Mouse (Mus musculus): ENCODE data around the gene Rad9a. TPM values are rescaled to one million over a fixed set of nuclear protein-coding genes. Genes with fewer than 3 reads are reported as not detected.

The Rad9a gene
- polyA plus RNA-seq, 1 experiment from 2014 or later, result 11.3 TPM

DNA sequence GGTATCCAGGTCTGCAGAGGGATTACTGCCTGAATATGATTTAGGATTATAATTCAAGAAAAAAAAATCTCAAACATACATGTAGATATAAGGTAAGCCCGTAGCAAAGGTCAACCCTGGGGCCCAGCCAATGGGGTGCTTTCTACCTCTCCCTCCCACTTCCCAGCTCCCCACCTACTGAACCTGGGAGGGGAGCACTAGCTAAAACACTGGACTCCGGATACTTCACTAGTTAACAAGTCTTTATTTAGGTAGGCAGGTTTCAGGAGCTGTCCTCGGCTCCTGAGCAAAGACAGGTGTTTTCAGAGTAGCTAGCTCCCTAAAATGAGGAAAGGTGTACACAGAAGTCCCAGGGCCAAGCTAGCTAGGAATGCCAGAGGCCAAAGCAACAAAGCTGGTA is 37.4 kb downstream of the Rad9a start:
- 68% methylated on average over 3 of the region's 3 CpGs for WGBS
- Histone ChIP-seq H3K4me3 (ENCODE audit: low read depth, low read length) (no peak overlapping the region), H3K36me3 (ENCODE audit: control insufficient read depth, insufficient read depth, low read length) (peaks cover 12% of the 10 kb centered on the region), H3K4me1 (replicated peaks; ENCODE audit: control insufficient read depth, insufficient read depth) (no peaks in the 10 kb centered on the region), H3K9me3 (ENCODE audit: control insufficient read depth, low read length) (no peaks in the 10 kb centered on the region), H3K27me3 (ENCODE audit: control insufficient read depth, insufficient read depth, low read length) (no peaks in the 10 kb centered on the region), H3K4me2 (replicated peaks; ENCODE audit: low read depth) (no peak overlapping the region), H3K9ac (ENCODE audit: low read length) (no peak overlapping the region), H3K27ac (replicated peaks) (no peak overlapping the region)
- no peak for ATAC-seq (ENCODE audit: low FRiP score, low TSS enrichment)
- no peak for DNase-seq (ENCODE audit: low spot score)
- TF ChIP-seq EP300 (optimal IDR thresholded peaks at IDR 0.05) (no peak), CTCF (IDR thresholded peaks at IDR 0.05; ENCODE audit: low read depth) (no peak)

GRCm38 (mm10) chr19:4163543-4163887 is 37.9 kb downstream of the Rad9a start:
- ATAC-seq (ENCODE audit: low FRiP score, low TSS enrichment), result no peak
- H3K27me3 ChIP-seq (ENCODE audit: control insufficient read depth, insufficient read depth, low read length), result no peaks in the 10 kb centered on the region
- H3K36me3 ChIP-seq (ENCODE audit: control insufficient read depth, insufficient read depth, low read length), result peaks cover 17% of the 10 kb centered on the region
- H3K9ac ChIP-seq (ENCODE audit: low read length), result 0 out of 2 replicates have a peak overlapping the region, but pooled peaks have one; percentile 1
- peak overlapping the region; percentile 70 for H3K4me3 ChIP-seq (ENCODE audit: low read depth, low read length)
- no peaks in the 10 kb centered on the region for H3K9me3 ChIP-seq (ENCODE audit: control insufficient read depth, low read length)
- no peak for DNase-seq (ENCODE audit: low spot score)
- H3K4me1 ChIP-seq (replicated peaks; ENCODE audit: control insufficient read depth, insufficient read depth), result no peaks in the 10 kb centered on the region
- peak overlapping the region; percentile 49 for H3K4me2 ChIP-seq (replicated peaks; ENCODE audit: low read depth)
- TF ChIP-seq EP300 (optimal IDR thresholded peaks at IDR 0.05) (no peak), CTCF (IDR thresholded peaks at IDR 0.05; ENCODE audit: low read depth) (no peak)
- 0 out of 2 replicates have a peak overlapping the region, but pooled peaks have one; percentile 40 for H3K27ac ChIP-seq (replicated peaks)
- WGBS, result 31% methylated on average over 4 of the region's 4 CpGs

GRCm38 (mm10) chr19:4162646-4163542 is 38.6 kb downstream of the Rad9a start, which contains the start of gene Rps6kb2:
TSS of gene Rps6kb2 (minus strand) at chr19:4163354.
- no peaks in the 10 kb centered on the region for H3K27me3 ChIP-seq (ENCODE audit: control insufficient read depth, insufficient read depth, low read length)
- no peak for TF ChIP-seq CTCF (IDR thresholded peaks at IDR 0.05; ENCODE audit: low read depth)
- TF ChIP-seq EP300 (optimal IDR thresholded peaks at IDR 0.05), result no peak
- peak within 1 kb of the TSS; percentile 80 for H3K9ac ChIP-seq (ENCODE audit: low read length)
- WGBS, result 7% methylated on average over 41 of the region's 42 CpGs
- H3K4me3 ChIP-seq (ENCODE audit: low read depth, low read length), result peak within 1 kb of the TSS; percentile 70
- peak within 1 kb of the TSS; percentile 95 for H3K4me2 ChIP-seq (replicated peaks; ENCODE audit: low read depth)
- ATAC-seq (ENCODE audit: low FRiP score, low TSS enrichment), result peak; percentile 86
- peaks cover 19% of the 10 kb centered on the region for H3K36me3 ChIP-seq (ENCODE audit: control insufficient read depth, insufficient read depth, low read length)
- no peaks in the 10 kb centered on the region for H3K4me1 ChIP-seq (replicated peaks; ENCODE audit: control insufficient read depth, insufficient read depth)
- DNase-seq (ENCODE audit: low spot score), result peak; percentile 95
- H3K27ac ChIP-seq (replicated peaks), result 0 out of 2 replicates have a peak within 1 kb of the TSS, but pooled peaks have one; percentile 40
- no peaks in the 10 kb centered on the region for H3K9me3 ChIP-seq (ENCODE audit: control insufficient read depth, low read length)

DNA sequence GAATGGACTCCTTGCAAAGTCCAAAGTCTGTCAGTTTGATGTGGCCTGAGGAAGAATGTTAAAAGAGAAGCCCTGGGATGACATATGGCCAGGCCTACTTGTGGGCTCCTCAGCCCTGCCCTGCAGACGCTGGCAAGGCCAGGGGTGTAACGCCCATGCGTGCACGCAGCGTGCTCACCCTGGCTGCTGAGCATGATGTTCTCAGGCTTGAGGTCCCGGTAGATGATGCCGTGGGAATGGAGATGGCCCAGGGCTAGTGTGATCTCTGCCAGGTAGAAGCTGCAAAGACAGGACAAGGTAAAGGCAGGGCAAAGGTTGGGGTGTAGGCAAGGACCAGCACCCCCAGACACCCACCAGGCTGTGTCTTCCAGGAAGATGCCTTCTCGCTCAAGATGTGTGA is 42.4 kb downstream of the Rad9a start:
- Histone ChIP-seq H3K4me2 (replicated peaks; ENCODE audit: low read depth) (no peak overlapping the region), H3K9me3 (ENCODE audit: control insufficient read depth, low read length) (no peaks in the 10 kb centered on the region), H3K27ac (replicated peaks) (no peak overlapping the region), H3K4me3 (ENCODE audit: low read depth, low read length) (no peak overlapping the region), H3K9ac (ENCODE audit: low read length) (no peak overlapping the region), H3K27me3 (ENCODE audit: control insufficient read depth, insufficient read depth, low read length) (no peaks in the 10 kb centered on the region), H3K4me1 (replicated peaks; ENCODE audit: control insufficient read depth, insufficient read depth) (no peaks in the 10 kb centered on the region), H3K36me3 (ENCODE audit: control insufficient read depth, insufficient read depth, low read length) (peaks cover 27% of the 10 kb centered on the region)
- DNase-seq (ENCODE audit: low spot score) (no peak), ATAC-seq (ENCODE audit: low FRiP score, low TSS enrichment) (no peak)
- WGBS, result 95% methylated on average over 8 of the region's 8 CpGs
- TF ChIP-seq EP300 (optimal IDR thresholded peaks at IDR 0.05), result no peak
- no peak for TF ChIP-seq CTCF (IDR thresholded peaks at IDR 0.05; ENCODE audit: low read depth)

DNA sequence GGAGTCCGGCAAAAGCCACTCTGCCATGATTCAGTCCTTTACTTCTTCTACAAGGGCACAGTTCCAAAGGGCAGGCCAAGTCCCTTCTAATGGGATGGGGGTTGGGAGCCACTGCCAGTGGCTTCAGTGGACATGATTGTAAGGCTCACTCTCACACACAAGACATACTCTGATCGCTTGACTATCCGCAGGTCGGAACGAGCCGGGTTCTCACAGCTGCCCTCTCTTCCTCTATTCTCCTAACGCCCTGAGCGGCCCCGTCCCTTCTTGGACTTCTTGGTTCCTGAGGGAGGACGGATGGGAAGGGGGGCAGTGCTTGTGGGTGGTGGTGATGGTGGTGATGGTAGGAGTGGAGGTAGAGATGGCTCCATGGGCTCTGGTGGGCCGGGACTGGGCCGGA is 44.7 kb downstream of the Rad9a start:
- H3K36me3 ChIP-seq (ENCODE audit: control insufficient read depth, insufficient read depth, low read length), result peaks cover 33% of the 10 kb centered on the region
- H3K4me1 ChIP-seq (replicated peaks; ENCODE audit: control insufficient read depth, insufficient read depth), result no peaks in the 10 kb centered on the region
- no peak overlapping the region for H3K27ac ChIP-seq (replicated peaks)
- no peak for ATAC-seq (ENCODE audit: low FRiP score, low TSS enrichment)
- H3K4me3 ChIP-seq (ENCODE audit: low read depth, low read length), result no peak overlapping the region
- no peak overlapping the region for H3K4me2 ChIP-seq (replicated peaks; ENCODE audit: low read depth)
- no peak overlapping the region for H3K9ac ChIP-seq (ENCODE audit: low read length)
- 90% methylated on average over 12 of the region's 12 CpGs for WGBS
- H3K27me3 ChIP-seq (ENCODE audit: control insufficient read depth, insufficient read depth, low read length), result no peaks in the 10 kb centered on the region
- DNase-seq (ENCODE audit: low spot score), result no peak
- no peaks in the 10 kb centered on the region for H3K9me3 ChIP-seq (ENCODE audit: control insufficient read depth, low read length)
- no peak for TF ChIP-seq EP300 (optimal IDR thresholded peaks at IDR 0.05)
- TF ChIP-seq CTCF (IDR thresholded peaks at IDR 0.05; ENCODE audit: low read depth), result no peak

GRCm38 (mm10) chr19:4156073-4156579 is 45.3 kb downstream of the Rad9a start:
- no peak overlapping the region for H3K4me3 ChIP-seq (ENCODE audit: low read depth, low read length)
- no peak overlapping the region for H3K9ac ChIP-seq (ENCODE audit: low read length)
- TF ChIP-seq CTCF (IDR thresholded peaks at IDR 0.05; ENCODE audit: low read depth) (no peak), EP300 (optimal IDR thresholded peaks at IDR 0.05) (no peak)
- 71% methylated on average over 20 of the region's 20 CpGs for WGBS
- H3K9me3 ChIP-seq (ENCODE audit: control insufficient read depth, low read length), result no peaks in the 10 kb centered on the region
- peaks cover 30% of the 10 kb centered on the region for H3K36me3 ChIP-seq (ENCODE audit: control insufficient read depth, insufficient read depth, low read length)
- ATAC-seq (ENCODE audit: low FRiP score, low TSS enrichment), result no peak
- no peak overlapping the region for H3K4me2 ChIP-seq (replicated peaks; ENCODE audit: low read depth)
- no peak for DNase-seq (ENCODE audit: low spot score)
- no peak overlapping the region for H3K27ac ChIP-seq (replicated peaks)
- H3K4me1 ChIP-seq (replicated peaks; ENCODE audit: control insufficient read depth, insufficient read depth), result no peaks in the 10 kb centered on the region
- no peaks in the 10 kb centered on the region for H3K27me3 ChIP-seq (ENCODE audit: control insufficient read depth, insufficient read depth, low read length)

Data from stomach, postnatal 0 days (tissue).